Mouse (Mus musculus) cerebellum, adult 11-12 months (tissue): ENCODE measurements around the gene Thnsl2.
A peak's percentile ranks its signal among the peaks of the same experiment; 100 is the strongest.

ENCODE experiments used
- DNase-seq: peaks from one replicate; pipeline ENCODE4 v3.0.0; 2022

Thnsl2 gene

GRCm38 (mm10) chr6:71143894-71144455 lies at the start of gene Thnsl2:
TSS of gene Thnsl2 (minus strand) at chr6:71144439.
- peak; percentile 82 for DNase-seq

DNA sequence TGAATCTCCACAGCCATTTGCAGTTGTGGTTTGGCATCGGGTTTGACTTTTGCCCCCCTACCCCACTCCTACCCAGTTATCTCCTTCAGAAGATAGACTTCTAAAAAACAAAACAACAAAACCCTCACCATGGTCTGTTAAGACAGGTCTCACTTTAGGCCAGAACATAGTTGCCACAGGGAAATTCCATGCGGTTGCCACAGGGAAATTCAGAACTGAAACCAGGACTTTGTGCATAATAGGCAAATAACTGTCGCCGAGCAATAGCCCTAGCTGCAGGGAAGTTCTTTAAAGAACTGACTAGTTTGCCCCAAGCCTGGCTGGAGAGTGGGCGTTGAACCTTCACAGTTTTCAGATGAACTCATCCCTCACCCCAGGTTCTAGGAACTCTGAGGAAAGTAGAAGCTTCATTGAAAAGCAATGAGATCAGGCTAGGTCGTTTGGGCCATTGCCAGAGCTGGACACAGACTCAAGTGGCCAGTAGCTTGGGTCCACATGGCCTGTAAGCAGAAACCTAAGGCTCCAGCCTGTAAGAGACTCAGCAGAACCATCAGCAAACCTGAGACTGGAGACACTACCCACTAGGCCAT lies 49.0 kb upstream of the Thnsl2 start:
- no peak for DNase-seq

GRCm38 (mm10) chr6:71190501-71190900 lies 46.3 kb upstream of the Thnsl2 start:
- DNase-seq, result no peak

DNA sequence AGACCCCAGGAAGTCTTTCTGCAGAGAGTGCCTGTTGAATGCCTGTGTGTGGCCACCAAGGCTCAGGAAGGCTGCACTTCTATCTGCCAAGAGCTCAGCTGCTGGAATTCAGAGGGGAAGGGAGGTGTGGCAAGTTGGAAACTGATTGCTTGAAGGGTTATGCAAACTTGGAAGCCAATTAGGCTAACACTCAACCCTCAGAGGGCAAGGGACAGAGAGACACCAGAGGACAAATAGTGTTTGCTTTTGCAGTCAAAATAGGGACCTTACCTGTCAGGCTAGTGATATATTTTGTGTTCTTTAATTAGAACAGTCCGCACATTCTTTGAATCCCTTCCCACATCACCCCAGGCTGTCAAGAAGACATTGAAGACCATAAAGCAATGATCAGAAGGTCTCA lies 45.3 kb upstream of the Thnsl2 start:
- DNase-seq, result no peak

- DNase-seq, result no peak
Observed at GRCm38 (mm10) chr6:71184941-71185604, 40.8 kb upstream of the Thnsl2 start.

- no peak for DNase-seq
Observed at GRCm38 (mm10) chr6:71180596-71180995, 36.4 kb upstream of the Thnsl2 start.

GRCm38 (mm10) chr6:71172812-71173580 lies 28.8 kb upstream of the Thnsl2 start:
- DNase-seq, result no peak

- DNase-seq, result no peak
Observed at GRCm38 (mm10) chr6:71166551-71167169, 22.4 kb upstream of the Thnsl2 start.

GRCm38 (mm10) chr6:71164394-71164793 lies 20.2 kb upstream of the Thnsl2 start:
- no peak for DNase-seq

GRCm38 (mm10) chr6:71162269-71162668 lies 18.0 kb upstream of the Thnsl2 start:
- no peak for DNase-seq

- DNase-seq, result no peak
Observed at GRCm38 (mm10) chr6:71161290-71161689, 17.1 kb upstream of the Thnsl2 start.

GRCm38 (mm10) chr6:71156674-71157326 lies 12.6 kb upstream of the Thnsl2 start:
- no peak for DNase-seq

- no peak for DNase-seq
Observed at GRCm38 (mm10) chr6:71154861-71155260, 10.6 kb upstream of the Thnsl2 start.

- no peak for DNase-seq
Observed at GRCm38 (mm10) chr6:71153486-71153885, 9.2 kb upstream of the Thnsl2 start.

DNA sequence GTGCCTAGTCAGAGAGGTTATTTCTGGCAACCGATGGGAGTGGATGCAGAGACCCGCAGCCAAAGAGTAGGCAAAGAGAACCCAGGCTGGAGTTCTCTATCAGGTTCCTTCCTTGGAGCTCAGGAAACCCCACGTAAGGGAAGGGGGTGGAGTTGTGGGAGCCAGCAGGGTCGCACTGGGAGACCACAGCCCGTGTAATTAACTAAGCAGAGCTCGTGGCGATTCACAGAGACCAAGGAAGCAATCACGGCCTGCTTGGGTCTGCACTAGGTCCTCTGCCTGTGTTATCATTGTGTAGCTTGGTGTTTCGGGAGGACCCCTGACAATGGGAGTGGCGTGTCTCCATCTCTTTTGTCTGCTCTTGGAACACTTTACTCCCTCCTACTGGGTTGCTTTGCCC lies 6.9 kb upstream of the Thnsl2 start:
- DNase-seq, result no peak

DNA sequence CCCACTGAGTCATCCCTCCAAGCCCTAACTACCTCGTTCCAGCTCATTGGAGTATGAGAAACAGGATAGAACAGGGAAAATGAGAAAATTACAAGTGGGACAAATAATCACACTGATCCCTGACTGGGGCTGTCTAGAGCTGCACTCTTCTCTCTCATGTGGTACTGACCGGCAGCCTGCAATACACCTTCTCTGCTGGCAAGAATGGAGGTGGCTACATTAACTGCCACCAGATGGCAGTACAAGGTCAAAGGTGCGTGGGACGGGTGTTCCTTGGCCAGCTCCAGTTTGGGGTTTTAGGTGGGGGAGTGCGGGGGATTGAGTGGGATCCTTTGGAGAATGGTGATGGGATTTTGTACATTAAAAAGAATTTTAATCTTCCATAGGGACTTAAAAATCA lies 5.3 kb upstream of the Thnsl2 start:
- DNase-seq, result peak; percentile 46

DNA sequence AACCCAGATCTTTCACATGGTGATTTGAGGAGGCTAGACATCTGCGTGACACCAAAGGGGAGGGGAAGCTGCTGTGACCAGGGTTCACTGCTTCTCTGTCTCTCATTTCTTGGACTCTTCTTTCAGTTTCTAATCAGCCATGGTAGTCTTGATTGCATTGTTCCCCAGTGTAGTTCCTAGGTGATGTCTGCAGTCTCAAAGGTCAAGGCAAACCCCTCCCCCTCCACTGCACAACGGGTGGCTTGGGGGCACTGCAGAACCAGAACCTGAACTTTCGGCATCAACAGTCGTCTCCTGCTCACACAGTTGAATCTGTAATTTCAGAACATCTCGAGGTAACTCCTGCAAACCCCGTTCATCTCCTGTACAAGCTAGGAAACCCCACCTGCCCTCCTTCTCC lies 4.1 kb upstream of the Thnsl2 start:
- DNase-seq, result no peak

- DNase-seq, result no peak
Observed at GRCm38 (mm10) chr6:71145288-71145989, 1.2 kb upstream of the Thnsl2 start.

DNA sequence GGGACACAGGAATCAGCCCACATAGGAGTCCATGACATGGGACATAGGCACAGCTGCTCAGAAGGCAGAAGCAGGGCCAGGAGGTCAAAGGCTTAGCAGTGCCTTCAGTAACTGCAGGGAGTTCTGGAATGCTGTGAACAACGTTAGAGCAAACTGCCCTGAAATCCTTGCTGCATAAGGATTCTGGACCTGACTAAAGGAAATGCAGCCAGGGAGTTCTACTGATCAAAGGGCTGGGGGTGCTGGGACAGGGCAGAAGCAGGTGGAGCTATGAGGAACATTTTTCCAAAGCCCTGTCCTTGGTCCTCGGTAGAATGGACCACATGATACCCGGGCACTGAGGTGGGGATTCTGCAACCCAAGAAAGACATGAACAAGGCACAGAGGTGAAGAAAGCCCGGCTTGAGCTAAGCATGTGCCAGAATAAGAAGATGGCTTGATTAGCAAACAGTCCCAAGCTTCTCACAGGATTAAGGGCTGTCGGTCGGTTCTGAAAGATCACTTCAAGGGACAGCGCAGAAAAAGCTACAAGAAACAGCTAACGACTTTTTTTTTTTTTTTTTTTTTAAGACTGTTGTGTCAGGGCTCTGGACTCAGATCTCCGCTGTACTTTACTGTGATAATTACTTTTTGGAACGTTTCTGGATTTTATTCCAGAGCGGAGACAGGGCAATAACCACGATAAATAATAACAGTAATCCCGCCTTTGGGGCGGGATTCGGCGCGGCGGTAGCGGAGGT lies 915 bp downstream of the Thnsl2 start:
- peak; percentile 27 for DNase-seq

DNA sequence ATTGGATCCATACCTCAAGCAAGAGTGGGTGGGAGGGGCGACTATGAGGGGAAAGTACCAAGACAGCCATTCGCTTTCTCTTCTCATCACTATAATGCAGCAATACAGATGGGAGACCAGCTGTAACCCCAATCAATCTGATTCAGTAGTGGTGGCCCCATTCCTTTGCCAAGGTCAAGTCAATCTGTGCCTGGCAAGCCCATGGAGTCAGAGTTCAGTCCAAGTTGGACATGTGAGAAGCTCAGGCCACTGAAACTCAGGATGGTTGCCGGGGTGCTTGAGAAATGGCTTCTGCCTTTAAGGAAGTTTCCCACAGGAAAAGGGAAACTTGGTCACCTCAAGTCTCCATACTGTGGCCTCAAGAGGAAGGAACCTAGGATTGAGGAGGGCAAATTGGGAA lies 9.2 kb downstream of the Thnsl2 start:
- DNase-seq, result no peak

- no peak for DNase-seq
Observed at GRCm38 (mm10) chr6:71133559-71133958, 10.7 kb downstream of the Thnsl2 start.
